Mouse (Mus musculus): Measurements from ENCODE around the gene Olfr518. TPM values are rescaled to one million over a fixed set of nuclear protein-coding genes. Genes with fewer than 3 reads are reported as not detected.

Olfr518 gene
- polyA plus RNA-seq, 1 experiment, result not detected

DNA sequence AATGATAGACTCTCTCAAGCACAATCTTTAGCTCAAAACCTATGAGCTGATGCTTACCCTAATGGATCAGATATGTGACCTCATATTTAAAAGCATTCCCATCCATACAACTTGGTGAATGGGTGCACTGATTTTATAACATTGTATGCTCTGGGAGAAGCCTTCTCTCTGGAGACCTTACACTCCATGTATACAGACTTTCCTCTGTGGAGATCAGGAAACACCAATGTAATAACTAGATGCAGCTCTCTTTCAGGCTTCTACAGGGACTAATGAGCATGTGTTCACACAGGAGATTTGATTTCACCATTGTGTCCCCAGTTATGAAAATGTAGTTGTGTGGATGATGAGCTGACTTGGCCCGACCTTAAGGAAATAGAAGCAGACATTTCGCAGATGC lies 34.4 kb downstream of the Olfr518 start, which contains the start of gene Olfr516:
Gene Olfr516, minus strand, starts transcription at position 101 of the 400 bp plus-strand sequence.
- no peak for TF ChIP-seq POLR2A (IDR thresholded peaks at IDR 0.05; ENCODE audit: low read depth, low read length)
- no peak for TF ChIP-seq CTCF (IDR thresholded peaks at IDR 0.05; ENCODE audit: borderline replicate concordance, insufficient read depth, low read length)
- Histone ChIP-seq H3K4me1 (ENCODE audit: control insufficient read depth, insufficient read depth, low read length) (no peaks in the 10 kb centered on the region), H3K4me3 (ENCODE audit: insufficient read depth, low read length) (no peak within 1 kb of the TSS), H3K27ac (ENCODE audit: insufficient read depth, low read length) (no peak within 1 kb of the TSS)

Other genes with a start within 250 kb of the Olfr518 start
- not detected in 2 replicates for gene Olfr509, start 233.1 kb downstream of the Olfr518 start, polyA plus RNA-seq (2011; ENCODE audit: insufficient read length, low read depth, missing spikeins)
- not detected in 2 replicates for gene Olfr510, start 218.6 kb downstream of the Olfr518 start, polyA plus RNA-seq (2011; ENCODE audit: insufficient read length, low read depth, missing spikeins)
- gene Olfr512, start 171.7 kb downstream of the Olfr518 start, polyA plus RNA-seq (2011; ENCODE audit: insufficient read length, low read depth, missing spikeins), result not detected in 2 replicates
- not detected in 2 replicates for gene Olfr513, start 134.0 kb downstream of the Olfr518 start, polyA plus RNA-seq (2011; ENCODE audit: insufficient read length, low read depth, missing spikeins)
- gene Olfr514, start 59.0 kb downstream of the Olfr518 start, polyA plus RNA-seq (2011; ENCODE audit: insufficient read length, low read depth, missing spikeins), result not detected in 2 replicates
- not detected in 2 replicates for gene Olfr516, start 34.5 kb downstream of the Olfr518 start, polyA plus RNA-seq (2011; ENCODE audit: insufficient read length, low read depth, missing spikeins)
- gene Olfr517, start 12.6 kb downstream of the Olfr518 start, polyA plus RNA-seq (2011; ENCODE audit: insufficient read length, low read depth, missing spikeins), result not detected in 2 replicates
- not detected in 2 replicates for gene Olfr519, start 9.4 kb upstream of the Olfr518 start, polyA plus RNA-seq (2011; ENCODE audit: insufficient read length, low read depth, missing spikeins)
- gene Nlrp10, start 45.2 kb upstream of the Olfr518 start, polyA plus RNA-seq (2011; ENCODE audit: insufficient read length, low read depth, missing spikeins), result 0.16 TPM in 1 of 2 replicates, not detected in the other
- gene Eif3f, start 49.4 kb upstream of the Olfr518 start, polyA plus RNA-seq (2011; ENCODE audit: insufficient read length, low read depth, missing spikeins), result 166 and 204 TPM in 2 replicates
- gene Tub, start 65.3 kb upstream of the Olfr518 start, polyA plus RNA-seq (2011; ENCODE audit: insufficient read length, low read depth, missing spikeins), result 0.49 TPM in 1 of 2 replicates, not detected in the other
- gene Ric3, start 198.3 kb upstream of the Olfr518 start, polyA plus RNA-seq (2011; ENCODE audit: insufficient read length, low read depth, missing spikeins), result 0.93 and 1.0 TPM in 2 replicates